Mouse (Mus musculus) embryo, embryonic 11.5 days (tissue): ENCODE data around the gene Olfr1131.
"Not testable (repeated sequence)": the region's sequence is repeated elsewhere in the genome, so short reads cannot be mapped to it uniquely, and the experiment has no call there.

Experiments
- DNase-seq: peaks from one replicate; pipeline ENCODE4 v3.0.0-alpha.2; 2012; ENCODE audit warnings: low read depth, low spot score

Olfr1131 gene

DNA sequence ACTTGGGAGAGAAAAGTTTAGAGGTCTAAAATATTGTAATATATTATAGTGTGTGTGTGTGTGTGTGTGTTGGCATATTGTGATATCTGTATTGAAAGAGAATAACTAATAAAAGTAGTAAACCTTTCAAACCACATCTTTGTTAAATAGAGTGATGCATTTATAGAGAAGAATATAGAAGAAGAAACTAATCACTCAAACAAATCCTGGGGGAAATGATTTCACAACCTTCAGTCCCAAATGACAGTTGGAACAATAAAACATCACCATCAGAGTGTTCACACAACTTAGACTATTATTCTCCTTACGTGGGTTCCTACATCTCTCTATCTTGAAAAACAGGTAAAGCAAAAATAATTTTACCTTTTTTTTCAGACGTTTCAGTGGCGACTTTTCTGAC is at the start of gene Olfr1131:
Gene Olfr1131 (plus strand): TSS at position 301 of the 400 bp plus-strand sequence.
- DNase-seq, result no peak

DNA sequence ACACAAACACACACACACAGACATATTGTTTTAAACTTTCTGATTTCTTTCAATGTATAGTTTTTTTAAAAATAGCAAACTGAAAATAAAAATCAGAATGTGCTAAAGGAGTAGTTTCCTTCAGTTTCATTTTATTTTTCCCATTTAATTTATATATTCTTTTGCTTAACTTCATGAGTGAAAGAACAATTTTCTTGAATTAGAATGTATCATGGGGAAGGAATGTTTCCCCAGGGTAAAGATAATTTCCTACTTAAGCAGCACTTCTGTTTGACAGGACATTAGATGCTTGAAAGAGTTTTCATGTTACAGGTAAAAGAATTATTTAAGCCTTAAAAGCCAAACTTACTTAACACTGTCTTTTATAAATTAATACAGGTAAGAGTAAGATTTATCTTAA is 21.0 kb upstream of the Olfr1131 start, which contains the start of gene Olfr1130:
Gene Olfr1130 (plus strand): TSS at position 301 of the 400 bp plus-strand sequence.
- DNase-seq, result not testable (repeated sequence)

DNA sequence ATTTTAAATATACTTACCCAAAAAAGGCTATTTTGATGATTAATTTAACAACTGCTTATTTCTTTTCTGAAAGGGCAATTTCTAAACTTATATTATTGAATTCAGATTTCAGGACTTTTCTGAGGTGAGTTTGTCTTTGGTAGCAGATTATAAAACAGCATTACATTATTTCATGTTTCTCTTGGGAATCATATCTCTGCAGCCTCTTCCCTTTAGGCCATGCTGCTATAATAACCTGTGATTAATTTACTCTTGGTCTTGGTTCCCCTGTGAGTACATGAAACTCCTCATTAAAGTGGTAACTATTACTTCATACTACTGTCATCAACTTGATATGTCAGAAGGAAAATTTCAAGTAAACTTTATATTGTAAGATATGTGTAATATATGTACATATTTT is 10.5 kb downstream of the Olfr1131 start, which contains the start of gene Olfr1132:
Gene Olfr1132 (minus strand): TSS at position 101 of the 400 bp plus-strand sequence.
- no peak for DNase-seq

DNA sequence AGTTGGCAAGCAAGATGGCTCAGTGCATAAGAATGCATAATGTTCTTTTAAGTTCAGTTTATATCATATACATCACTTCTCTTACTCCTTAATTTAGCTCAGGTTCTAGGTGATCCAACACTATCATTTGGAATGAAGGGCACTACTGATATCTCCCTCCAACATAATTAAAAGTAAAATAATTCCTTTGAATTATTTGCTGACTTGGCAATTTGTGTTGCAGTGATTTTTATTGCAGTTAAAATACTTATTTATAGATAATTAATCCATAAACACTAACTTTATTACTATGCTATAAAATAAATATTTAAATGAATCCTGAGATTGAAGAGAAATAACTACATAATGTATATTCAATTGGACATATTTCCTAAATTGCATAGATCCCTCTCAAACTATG is 15.5 kb downstream of the Olfr1131 start:
- DNase-seq, result no peak

DNA sequence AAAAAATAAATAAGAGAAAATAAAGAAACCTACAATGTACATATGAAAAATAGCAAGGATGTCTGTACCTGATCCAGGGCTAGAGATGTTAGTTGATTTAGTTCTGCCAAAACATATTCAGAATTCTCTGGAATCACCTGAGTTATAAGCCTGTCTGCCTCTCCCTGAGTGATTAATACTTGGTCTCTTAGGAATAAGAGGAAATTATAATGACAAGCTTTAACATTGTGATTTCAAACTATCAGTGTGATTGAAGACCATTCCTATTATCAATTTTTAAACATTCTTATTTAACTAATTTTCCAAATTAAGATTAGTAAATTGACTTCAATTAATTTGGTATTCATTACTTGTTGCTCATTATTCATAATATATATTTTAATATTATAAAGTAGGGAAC is 20.4 kb downstream of the Olfr1131 start, which contains the start of gene Olfr1133:
Gene Olfr1133 (minus strand): TSS at position 101 of the 400 bp plus-strand sequence.
- no peak for DNase-seq

DNA sequence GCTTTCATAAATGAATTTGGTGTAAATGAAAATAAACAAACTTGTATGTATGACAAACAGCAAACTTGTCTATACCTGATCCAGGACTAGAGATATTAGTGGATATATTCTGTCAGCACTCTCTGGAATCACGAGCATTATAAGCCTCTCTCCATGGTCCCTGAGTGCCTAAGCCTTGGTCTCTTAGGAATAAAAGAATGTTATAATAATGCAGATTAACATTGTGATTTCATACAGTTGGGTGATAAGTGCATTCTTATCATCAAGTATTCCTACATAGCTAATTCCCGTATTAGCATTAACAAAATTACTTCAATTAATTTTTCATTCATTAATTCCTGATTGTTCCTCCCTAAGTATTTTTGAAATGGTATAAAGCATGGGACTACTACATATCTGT is 31.5 kb downstream of the Olfr1131 start, which contains the start of gene Olfr1134:
Gene Olfr1134 (minus strand): TSS at position 101 of the 400 bp plus-strand sequence.
- DNase-seq, result no peak

DNA sequence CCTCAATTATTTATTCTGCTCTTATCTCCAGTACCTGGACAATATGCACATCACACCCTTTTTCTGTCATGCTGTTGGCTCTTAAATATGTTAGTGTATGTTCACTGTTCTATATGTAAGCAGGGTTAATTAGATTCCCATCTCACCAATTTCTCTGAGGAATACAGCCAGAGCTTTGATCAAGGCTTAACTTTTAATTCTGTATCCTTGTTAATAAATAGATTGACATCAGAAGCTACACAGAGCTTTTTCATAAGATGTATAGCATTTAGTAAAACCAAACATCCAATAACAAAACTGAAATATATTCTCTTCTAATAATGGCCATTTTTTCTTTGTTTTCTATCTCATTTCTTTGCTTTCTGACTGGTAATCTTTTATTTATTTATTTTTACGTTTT is 46.7 kb downstream of the Olfr1131 start, which contains the start of gene Olfr1135:
Gene Olfr1135 (minus strand): TSS at position 101 of the 400 bp plus-strand sequence.
- DNase-seq, result no peak
